Mouse (Mus musculus) mouse trophoblast stem cell (cell line): ENCODE measurements at regions not wholly inside any gene's neighbourhood (a gene's known extent, or its start where the extent isn't known, plus 50 kb on each side); places are given as distances from the start of the nearest gene placed in this dataset.

Source experiments
- in situ Hi-C, 2 experiments: fragments of 300-500 bp; cut with MseI, MboI; formaldehyde crosslinking; loops; 2 replicates in 1 of 2; 3 replicates in 1 of 2; pipeline ENCODE4 v1.15.1; 2025

DNA sequence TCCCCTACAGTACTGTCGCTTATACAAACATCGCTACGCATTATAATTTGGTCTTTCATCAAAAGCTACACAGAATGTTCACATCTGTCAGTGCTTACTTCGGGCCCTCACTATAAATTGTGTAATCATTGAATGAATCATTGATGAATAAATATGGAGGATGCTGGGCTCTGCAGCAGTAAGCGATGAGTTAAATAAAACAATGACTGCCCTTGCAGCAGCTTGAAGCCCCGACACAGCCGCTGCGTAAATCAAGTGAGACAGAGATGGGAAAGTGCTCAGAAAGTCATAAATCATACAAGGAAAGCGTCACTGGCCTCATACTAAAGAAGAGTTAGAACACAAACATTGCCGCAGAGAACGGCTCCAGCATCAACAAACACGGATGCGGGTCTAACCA is 172.9 kb upstream of the Zpld1 start:
- in situ Hi-C loops, result loop anchor here (25.0 kb wide), 2 partner anchors 308 to 333 kb away; no protein-coding TSS in a partner anchor

DNA sequence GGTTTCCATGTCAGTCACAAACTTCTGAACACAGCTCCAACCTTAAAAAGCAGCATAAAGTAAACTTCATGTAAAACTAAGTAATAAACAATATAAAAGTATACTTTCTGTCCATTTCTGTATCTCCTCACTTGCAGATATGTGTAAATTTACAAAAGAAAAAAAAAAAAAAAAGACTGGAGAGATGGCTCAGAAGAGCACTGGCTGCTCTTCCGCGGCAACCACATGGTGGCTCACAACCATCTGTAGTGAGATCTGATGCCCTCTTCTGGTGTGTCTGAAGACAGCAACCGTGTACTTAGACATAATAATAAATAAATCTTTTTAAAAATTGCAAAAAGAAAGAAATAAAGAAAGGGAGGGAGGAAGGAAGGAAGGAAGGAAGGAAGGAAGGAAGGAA is 171.9 kb upstream of the Zpld1 start:
- in situ Hi-C loops, result loop anchor here (25.0 kb wide), 2 partner anchors 307 to 332 kb away; no protein-coding TSS in a partner anchor

DNA sequence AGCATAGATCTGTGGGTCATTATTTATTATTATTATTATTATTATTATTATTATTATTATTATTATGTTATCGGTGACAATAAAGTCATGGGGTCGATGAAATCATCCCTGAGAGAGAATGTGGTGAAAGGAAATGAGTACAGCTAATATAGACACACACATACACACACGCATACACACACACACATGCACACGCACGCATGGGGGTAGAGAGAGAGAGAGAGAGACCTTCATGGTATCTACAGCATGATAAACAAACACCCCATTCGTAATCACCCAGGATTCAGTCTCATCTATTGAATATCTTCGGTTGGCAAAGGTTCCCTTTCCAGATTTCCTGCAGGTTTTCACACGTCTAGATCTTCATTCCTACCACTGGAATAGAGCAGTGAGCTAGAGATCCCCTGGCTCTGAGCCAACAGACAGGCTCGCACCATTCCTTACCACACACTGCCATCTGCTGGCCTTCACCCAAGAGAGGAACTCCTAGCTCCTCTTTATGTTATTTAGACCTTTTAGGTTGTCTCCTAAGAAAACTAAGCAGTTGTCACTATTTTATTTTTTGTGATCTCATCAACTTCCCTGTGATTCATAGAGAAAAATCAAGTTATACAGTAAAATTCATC is 171.2 kb upstream of the Zpld1 start:
- in situ Hi-C loops, result loop anchor here (25.0 kb wide), 2 partner anchors 307 to 332 kb away; no protein-coding TSS in a partner anchor

DNA sequence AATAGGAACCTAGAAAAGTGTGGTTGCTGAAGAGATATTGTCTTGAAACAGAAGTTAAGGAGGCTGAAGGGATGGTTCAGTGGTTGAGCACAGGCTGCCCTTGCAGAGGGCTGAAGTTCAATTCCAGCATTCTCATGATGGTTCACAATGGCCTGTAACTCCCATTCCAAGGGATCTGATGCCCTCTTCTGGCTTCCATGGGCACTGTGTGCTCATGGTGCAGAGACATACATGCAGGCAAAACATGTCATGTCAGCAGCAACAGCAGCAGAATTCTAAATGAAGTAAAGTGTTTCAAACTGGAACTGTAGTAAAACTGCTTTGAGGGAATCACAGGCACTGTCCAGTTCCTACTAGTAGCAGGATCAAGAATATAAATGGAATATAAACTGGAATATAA is 162.7 kb upstream of the Zpld1 start:
- in situ Hi-C loops, result loop anchor here (25.0 kb wide), 2 partner anchors 298 to 323 kb away; no protein-coding TSS in a partner anchor

DNA sequence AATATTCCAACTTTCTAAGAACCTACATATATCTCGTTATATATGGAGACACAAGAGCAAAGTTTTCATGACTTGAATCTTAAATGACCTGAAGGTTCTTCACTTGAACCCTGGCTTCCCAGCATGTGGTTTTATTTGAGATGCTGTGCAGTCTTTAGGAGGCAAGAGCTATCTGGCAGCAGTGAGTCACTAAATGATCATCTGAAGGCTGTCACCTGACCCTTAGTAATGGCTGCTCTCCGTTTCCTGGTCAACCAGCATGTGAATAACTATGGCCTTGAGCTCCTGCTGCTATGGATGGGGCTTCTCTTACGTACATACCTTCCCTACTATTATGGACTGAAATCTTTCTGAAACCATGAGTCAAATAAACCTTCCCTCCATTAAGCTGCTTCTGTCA is 149.8 kb upstream of the Zpld1 start:
- in situ Hi-C loops, result no loop called here

DNA sequence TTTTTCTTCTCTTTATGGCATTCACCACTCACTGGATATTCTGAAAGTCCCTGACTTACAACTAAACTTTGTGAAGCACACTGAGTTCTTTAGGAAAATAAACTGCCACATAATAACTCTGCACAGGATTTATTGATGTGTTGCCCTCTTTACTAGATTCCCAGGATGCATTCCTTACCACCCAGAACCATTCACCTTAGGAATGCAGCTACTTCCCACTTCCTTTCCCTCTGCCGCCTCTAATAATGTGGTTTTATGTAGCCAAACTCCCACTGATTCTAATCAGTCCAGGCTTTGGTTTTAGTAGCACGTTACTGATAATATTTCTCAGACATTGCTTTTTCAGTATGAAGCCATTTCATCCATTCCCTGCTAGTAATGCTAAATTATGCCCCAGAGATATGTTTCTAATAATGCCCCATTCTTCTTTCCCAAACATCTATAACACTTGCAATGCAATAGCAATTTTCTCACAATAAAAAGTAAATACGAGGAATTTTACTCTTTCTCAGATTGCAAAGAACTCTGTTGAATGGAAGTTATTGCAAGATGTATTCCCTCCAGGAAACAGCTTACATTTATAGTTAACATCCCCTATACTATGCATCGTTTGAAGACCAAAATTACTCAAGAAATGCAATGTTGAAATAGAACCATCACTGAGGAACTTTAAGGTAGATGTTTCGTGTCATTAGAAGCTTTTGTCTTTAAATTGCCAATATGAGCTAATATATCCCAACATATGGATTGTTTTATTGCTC is 145.2 kb upstream of the Zpld1 start:
- in situ Hi-C loops, result no loop called here

DNA sequence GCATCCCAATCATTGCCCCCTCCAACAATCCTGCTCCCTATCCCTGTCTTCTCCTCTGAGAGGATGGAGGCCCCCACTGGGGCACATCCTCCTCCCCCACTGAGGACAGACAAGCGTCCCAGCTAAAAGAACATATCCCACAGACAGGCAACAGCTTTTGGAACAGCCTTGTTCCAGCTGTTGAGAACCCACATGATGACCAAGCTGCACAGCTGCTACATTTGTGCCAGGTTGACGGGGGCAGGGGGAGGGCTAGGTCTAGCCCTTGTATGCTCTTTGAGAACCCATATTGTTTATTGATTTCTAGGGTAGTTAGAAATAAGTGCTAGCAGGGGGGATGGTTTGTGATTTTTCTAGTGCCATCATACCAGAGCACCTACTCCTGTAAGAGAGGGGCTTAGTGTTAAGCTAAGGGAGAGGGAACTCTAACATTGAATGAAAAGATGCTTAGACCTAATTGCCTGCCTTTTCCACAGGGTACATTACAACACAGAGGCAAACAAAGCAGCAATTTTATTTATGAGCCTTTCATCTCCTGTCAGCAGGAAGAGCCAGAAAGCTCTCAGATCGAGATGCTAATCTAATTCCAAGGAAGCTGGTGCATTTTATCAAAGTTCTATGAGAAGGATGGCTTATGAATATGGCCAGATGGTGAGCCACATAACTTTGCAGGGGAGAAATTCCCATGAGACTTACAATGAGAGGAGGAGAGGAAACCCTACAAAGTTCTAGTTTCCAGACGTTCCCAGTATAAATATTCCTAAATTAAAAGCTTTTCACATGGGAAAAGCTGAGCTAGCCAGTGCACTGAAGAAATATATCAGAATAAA is 137.6 kb upstream of the Zpld1 start:
- in situ Hi-C loops, result no loop called here

DNA sequence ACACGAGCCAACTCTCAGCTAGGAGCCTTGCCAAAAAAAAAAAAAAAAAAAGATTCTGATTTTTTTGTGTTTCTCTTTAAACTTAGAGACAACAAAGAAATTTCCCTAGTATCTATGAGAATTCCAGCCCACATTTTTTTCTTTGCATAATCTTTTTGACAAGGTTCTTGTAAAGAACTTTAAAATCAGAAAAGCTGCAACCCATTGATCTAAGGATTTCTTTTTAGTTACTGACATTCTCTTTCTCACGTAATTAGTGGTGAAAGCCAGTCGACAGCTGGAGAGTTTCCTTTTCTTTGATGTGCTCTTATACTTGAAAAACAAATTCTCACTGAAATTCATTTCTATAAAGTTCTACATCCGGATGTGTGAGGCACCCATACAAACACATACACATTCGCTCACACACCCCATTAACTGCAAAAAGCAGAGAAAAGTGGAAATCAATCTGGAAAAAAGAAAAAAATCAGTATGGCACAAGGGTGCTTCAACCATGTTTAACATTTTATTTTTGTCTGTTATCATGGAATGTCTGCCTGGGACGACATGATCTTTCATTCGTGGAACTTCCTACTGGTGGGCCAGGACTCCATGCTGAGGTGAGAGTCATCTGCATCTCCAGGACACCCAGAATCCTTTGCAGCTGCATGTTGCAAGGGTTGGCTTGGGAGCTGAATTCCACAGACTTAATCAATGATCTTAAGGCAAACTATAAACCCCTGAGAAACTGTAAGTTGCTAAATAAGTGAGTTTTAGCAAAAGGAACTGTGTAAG is 124.0 kb upstream of the Zpld1 start:
- in situ Hi-C loops, result no loop called here

DNA sequence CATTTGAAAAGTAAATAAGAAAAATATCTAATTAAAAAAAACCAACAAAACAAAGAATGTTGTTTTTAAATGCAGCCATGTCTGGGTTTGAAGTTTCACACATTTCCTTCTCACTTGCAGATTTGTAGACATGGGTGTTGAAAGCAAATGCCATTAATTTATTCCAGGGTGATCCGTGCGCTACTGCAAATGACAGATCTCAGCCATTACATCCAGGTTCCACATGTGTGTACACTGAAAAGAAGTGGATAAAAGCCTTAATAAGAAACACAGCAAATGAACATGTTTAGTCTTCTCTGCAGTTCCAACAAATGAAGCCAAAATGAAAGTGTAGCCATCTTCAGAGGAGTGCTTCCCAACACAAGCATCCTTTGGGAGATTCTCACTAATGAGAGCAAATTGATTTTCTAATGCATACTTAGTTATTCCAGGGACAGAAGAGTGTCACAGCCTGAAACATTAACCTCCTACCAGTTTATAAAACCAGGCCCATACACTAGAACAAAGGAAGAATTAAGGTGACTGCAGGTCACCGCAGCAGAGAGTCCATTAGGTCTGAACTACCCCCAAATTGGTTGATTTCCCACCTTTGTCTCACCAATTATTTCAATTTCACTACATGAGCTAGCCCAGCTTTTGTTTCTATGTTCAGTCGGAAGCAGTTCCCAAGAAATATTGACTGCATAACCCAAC is 123.2 kb upstream of the Zpld1 start:
- in situ Hi-C loops, result no loop called here

DNA sequence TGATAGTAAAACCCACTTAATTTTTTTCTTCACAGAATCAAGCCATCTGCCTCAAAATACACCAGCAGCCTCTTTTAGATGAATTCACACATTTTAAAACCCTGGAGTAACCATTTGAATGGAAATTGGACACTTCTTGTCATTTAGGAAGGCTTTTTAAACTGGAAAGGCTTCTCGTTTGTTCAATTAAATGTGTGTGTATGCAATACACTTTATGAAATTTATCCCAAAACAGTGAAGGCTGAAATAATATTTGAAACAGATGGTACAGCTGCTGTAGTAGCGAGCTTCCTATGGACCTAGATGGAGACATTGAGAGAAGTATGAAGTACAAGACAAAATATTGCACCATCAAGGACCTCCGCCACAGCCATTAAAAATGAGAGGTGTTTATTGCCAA is 121.1 kb upstream of the Zpld1 start:
- in situ Hi-C loops, result no loop called here

DNA sequence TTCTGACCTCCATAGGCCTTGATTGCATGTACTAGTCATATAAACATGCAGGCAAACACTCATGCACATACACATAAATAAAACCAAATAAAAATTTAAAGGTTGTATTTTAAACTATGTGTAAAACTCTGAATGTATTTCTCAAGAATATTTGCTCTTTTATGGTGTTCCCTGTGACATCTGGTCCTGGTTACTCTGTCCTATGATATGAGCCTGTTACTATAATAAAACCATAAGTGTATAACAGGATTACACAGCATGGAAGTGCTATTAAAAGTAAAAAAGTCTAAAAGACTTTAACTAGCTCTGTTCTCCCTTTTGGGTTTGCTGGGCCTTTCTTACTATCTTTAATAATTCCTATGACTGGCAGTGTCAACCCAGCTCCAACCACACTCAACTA is 103.0 kb upstream of the Zpld1 start:
- in situ Hi-C loops, result no loop called here

DNA sequence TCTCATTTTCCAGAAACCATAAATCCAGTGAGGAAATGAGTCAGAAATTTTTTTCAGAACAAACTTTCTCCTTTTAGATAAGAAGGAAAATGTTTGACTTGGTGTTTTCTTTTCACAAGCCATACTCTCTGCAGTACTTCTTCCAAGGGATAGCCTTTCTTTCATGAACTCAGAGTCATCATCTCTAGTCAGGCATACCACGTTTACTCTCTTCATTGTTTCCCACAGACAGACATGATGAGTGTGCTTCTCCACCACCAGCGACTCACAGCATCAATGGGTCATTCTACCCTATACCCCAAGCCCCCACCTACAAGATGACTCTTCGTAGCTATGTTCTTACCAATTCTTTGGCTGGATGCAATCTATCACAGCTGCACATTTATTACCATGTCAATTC is 97.1 kb upstream of the Zpld1 start:
- in situ Hi-C loops, result no loop called here

DNA sequence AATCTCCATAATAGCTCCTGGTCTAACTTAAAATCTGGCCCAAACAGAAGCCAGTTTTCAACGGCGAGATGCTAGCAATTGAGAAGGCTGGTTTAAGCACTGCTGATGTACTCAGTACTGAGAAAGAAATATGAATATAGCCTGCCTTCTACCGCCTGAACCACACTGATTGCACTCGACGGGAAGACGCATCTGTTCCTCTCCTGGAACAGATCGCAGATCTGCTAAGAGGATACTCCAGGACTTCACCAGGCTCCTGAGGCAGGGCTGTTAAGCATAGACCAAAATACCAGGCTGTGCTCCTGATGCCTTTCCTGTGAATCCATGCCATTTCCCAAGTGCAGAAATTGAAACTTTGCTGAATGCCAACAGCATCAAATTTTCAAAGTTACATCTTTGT is 92.6 kb upstream of the Zpld1 start:
- in situ Hi-C loops, result no loop called here

DNA sequence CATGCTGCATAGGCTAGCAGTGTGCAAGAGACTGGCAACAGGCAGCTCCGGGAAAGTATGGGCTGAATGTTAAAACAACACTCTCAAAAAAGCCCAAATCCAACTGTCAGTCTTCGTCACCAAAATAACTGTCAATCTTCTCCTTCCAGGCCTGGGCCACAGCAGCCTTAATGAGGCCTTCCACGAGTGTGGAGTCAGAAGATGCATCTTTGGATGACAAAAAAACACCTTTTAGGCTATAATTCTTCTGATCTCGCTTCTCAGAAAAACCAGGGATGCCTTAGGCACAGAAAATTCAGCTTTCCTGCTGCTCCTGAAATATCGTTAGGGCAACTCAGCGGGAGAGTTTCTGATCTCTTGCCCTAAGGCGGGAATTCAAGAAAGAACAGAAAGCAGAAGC is 82.2 kb upstream of the Zpld1 start:
- in situ Hi-C loops, result no loop called here

DNA sequence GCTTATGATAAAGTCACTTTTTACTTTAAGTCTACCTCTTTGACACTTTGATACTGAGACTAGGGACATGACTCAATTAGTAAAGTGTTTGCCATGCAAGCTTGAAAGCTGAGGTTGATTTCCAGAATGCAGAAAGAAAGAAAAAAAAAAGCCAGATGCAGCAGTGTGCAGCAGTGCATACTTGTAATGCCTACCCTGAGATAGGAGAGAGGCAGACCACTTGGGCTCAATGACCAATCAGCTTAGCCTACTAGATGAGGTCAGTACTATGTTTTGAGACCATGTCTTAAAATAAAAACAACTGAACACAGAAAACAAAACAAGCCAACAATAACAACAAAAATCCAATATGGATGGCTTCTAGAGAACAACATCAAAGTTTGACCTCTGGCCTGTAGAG is 81.4 kb upstream of the Zpld1 start:
- in situ Hi-C loops, result no loop called here

DNA sequence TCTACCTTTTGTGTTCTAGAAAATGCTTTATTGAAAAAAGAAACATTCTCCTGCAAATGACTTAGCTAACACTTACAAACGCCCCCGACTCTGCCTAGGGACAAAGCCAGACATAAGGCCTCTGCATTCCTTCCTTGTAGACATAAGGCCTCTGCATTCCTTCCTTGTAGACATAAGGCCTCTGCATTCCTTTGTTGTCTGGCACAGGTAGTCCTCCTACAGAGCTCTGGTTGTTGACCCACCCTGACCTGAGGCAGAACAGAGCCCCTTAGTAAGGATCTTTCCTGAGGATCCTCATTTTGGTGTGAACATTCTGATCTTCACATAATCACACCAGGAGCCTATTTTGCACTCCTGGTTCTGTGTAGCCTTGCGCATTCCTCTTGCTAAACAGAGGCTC is 80.9 kb upstream of the Zpld1 start:
- in situ Hi-C loops, result no loop called here

DNA sequence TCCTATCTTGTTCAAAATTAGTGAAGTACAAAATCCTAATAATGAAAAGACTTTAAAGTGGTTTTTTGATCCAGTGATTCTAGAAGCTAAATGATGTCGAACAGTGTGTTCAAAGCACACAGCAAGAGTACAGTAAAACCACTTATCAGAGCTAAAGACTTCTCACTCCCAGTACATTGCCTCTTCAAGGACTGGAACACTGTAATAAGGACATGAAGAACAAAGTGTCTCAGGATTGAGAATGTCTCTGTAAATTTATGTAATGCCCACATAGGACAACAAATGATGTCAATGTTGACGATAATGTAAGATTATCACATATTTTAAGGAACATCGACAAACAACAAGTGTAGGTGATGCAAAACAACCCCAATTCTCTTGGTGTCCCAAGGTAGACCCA is 78.1 kb upstream of the Zpld1 start:
- in situ Hi-C loops, result no loop called here

DNA sequence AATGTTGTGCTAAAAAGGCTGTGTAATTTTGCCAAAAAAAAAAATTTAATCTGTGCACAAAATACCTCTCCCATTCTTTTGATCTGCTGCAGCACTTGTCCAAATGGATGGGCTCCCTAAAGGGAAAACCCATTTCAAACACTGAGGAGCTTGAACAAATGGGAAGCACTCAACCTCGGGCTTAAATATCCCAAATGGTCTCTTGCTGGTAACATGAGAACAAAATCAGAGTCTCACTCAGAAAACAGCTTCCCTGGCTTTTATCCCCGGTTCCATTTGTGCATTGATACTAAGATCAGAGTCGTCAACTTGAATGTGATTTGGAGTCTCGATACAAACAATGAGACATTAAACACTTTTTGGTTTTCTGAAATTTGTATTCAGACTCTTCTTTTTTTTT is 59.9 kb upstream of the Zpld1 start:
- in situ Hi-C loops, result no loop called here

DNA sequence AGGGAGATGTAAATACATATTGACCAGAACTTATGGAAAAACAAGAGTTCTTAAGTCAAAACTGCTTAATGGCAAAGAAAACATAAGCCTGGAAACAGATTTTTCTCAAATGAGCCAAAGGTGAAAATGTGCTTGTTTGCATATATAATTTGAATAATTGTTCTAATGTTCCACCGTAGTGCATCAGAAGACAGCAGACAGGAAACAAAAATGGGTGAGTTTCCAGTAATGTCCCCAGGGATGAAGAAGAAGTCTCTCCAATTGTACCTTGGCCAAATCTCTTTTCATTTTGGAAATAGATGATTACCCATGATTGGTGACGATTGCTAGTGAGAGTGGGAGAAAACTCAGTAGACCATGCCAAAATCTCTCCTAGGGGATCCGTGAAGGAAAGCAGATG is 58.3 kb upstream of the Zpld1 start:
- in situ Hi-C loops, result no loop called here
